Mouse (Mus musculus) kidney, embryonic 14.5 days (tissue): ENCODE results near the gene Mybbp1a. TPM values are rescaled to one million over a fixed set of nuclear protein-coding genes. Genes with fewer than 3 reads are reported as not detected.
A peak's percentile ranks its signal among the peaks of the same experiment; 100 is the strongest.

Experiments
- ATAC-seq: fragments of 200-750 bp; cut with Nextera tagmentation; 2 replicates; pipeline ENCODE4 v1.8.0; 2017; ENCODE audit warnings: moderate number of reproducible peaks, mild to moderate bottlenecking, moderate TSS enrichment, moderate library complexity; ENCODE audit not compliant: low FRiP score, low TSS enrichment
- H3K27ac ChIP-seq: fragments of 300-500 bp; sonication (generic); 2 replicates; pipeline ENCODE4 v1.5.1; 2014; ENCODE audit warnings: low read depth, mild to moderate bottlenecking, low read length, moderate library complexity, mixed read lengths
- H3K27me3 ChIP-seq: fragments of 300-500 bp; sonication (generic); 2 replicates; pipeline ENCODE4 v1.6.1; 2014; ENCODE audit warnings: mild to moderate bottlenecking, low read length; ENCODE audit not compliant: control insufficient read depth, insufficient read depth
- H3K36me3 ChIP-seq: fragments of 300-500 bp; sonication (generic); 2 replicates; pipeline ENCODE4 v1.6.1; 2014; ENCODE audit warnings: low read length, mixed read lengths; ENCODE audit not compliant: control insufficient read depth, insufficient read depth
- H3K4me1 ChIP-seq: fragments of 300-500 bp; sonication (generic); 2 replicates; pipeline ENCODE4 v1.6.1; 2014; ENCODE audit warnings: low read length, mixed read lengths; ENCODE audit not compliant: control insufficient read depth, insufficient read depth
- H3K4me2 ChIP-seq: fragments of 300-500 bp; sonication (generic); replicated peaks from 2 replicates; pipeline ENCODE4 v1.6.1; 2014; ENCODE audit warnings: low read depth, mild to moderate bottlenecking, low read length
- H3K4me3 ChIP-seq: fragments of 300-500 bp; sonication (generic); 2 replicates; pipeline ENCODE4 v1.5.1; 2014; ENCODE audit warnings: mild to moderate bottlenecking, low read length
- H3K9ac ChIP-seq: fragments of 300-500 bp; sonication (generic); 2 replicates; pipeline ENCODE4 v1.6.1; 2014; ENCODE audit warnings: low read depth, mild to moderate bottlenecking, low read length, moderate library complexity
- H3K9me3 ChIP-seq: fragments of 300-500 bp; sonication (generic); 2 replicates; pipeline ENCODE4 v1.6.1; 2016; ENCODE audit warnings: low read length; ENCODE audit not compliant: control insufficient read depth
- WGBS: fragments of 180-500 bp; shearing (Covaris S2); extraction: QIAGEN DNeasy Blood & Tissue Kit; methylation state at CpG from one replicate; pipeline ENCODE4 v1.1.7; 2014; 5-methylcytosine and 5-hydroxymethylcytosine counted together
- polyA plus RNA-seq: library from polyadenylated mRNA; unstranded; fragments of >200 nt; fragmentation: Nextera tagmentation; extraction: Ambion mirVana; gene quantifications from 2 replicates; pipeline ENCODE4 v1.2.1, GENCODE M21; 2014

Gene Mybbp1a
- polyA plus RNA-seq, 1 experiment from 2014 or later = 173 TPM

DNA sequence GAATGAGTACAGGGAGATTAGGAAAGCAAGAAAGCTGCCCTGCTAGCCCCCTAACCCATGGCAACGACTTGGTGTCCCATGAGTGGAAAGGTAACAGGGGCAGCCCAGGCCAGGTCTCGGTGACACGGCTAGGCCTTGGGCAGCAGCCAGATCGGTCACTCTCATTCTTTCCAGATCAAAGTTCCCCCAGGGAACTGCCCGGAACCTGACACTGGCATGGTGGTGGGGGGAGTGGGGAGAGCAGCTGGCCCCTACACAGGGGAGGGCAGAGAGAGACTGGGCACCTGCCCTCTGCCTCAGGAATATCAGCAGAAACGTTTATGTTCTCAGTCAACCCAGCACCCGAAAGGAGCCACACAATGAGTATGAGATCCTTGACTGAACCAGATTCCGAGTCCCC is 22.9 kb upstream of the Mybbp1a start:
- Histone ChIP-seq H3K36me3 (no peaks in the 10 kb centered on the region), H3K9ac (no peak overlapping the region), H3K9me3 (no peaks in the 10 kb centered on the region), H3K4me3 (no peak overlapping the region), H3K27me3 (no peaks in the 10 kb centered on the region), H3K27ac (no peak overlapping the region), H3K4me1 (peaks cover 19% of the 10 kb centered on the region; the same call in 1 of the 2 replicates), H3K4me2 (no peak overlapping the region)
- ATAC-seq = no peak
- WGBS = 29% methylated on average over 8 of the region's 8 CpGs

DNA sequence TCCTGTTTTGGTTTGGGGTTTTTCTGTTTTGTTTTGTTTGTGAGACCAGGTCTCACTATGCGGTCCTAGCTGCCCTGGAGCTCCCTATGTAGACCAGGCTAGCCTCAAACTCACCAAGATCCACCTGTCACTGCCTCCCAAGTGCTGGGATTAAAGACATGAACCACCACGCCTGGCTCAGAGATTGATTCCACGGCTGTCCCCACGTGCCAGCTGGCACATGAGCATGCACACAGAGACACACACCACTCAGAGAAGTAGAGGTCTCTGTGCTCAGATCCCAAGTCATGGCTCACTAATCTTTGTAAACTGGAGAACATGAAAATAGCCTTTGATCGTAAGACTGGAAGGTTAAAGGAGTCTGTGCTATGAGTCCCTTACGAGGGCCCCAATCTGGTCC is 22.1 kb upstream of the Mybbp1a start:
- ATAC-seq = no peak
- no peak overlapping the region for H3K27ac ChIP-seq
- no peak overlapping the region for H3K4me3 ChIP-seq
- H3K36me3 ChIP-seq = no peaks in the 10 kb centered on the region
- no peak overlapping the region for H3K9ac ChIP-seq
- no peaks in the 10 kb centered on the region for H3K27me3 ChIP-seq
- H3K9me3 ChIP-seq = no peaks in the 10 kb centered on the region
- WGBS = 59% methylated on average over 6 of the region's 6 CpGs
- H3K4me2 ChIP-seq = no peak overlapping the region
- peaks cover 16% of the 10 kb centered on the region; the same call in 1 of the 2 replicates for H3K4me1 ChIP-seq

DNA sequence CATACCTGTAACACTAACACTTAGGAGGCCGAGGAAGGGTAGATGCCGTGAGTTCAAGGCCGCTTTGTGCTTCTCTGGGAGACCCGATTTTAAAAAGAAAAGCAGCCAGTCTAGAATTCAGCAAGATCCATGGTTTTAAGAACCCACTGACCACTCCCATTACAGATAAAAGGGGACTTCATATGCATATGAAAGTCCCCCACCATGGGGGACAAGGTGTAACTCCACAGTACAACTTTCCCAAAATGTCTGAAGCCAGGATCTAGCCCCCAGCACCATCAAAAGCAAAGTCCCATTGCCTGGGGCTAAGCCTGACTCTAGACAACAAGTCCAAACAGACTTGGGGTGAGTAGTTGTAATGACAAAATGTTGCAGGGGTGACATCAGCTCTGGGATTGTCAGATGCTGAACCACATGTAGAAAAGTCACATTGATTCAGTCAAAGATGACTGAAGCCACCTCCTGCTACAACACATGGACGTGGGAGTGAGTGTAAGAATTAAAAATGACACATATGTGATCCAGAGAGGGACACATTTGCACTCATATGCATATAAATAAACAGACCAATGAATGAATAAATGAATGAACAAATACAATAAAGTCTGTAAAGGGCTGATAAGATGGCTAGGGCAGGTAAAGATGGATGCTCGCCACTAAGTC is 20.6 kb upstream of the Mybbp1a start:
- WGBS = 86% methylated on average over 6 of the region's 6 CpGs
- no peak for ATAC-seq

DNA sequence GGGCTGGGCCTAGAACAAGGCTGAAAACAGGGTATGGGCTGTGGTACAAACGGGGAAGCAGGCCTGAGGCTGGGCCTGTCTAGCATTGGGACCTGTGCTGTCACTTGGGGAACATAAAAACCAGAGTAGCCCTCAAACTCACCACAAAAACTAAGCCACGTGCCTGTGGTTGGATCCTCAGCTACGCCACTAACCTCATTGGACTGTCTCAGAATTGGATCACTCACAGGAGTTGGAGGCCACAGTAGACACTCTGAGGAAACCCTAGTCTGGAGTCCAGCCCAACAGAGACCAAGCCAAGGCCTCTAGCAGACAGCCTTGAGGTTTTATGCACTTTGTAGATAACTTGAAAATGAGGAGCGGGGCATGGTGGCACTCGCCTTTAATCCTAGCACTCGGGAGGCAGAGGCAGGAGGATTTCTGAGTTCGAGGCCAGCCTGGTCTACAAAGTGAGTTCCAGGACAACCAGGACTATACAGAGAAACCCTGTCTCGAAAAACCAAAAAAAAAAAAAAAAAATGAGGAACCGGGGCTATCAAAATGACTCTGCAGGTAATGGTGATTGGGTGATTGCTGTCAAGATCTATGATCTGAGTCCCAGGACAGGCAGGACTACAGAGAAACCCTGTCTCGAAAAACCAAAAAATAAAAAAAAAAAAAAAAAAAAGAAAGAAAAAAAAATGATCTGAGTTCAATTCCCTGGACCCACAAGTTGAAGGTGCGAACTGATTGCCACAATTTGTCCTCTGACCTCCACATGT is 19.5 kb upstream of the Mybbp1a start:
- Histone ChIP-seq H3K36me3 (no peaks in the 10 kb centered on the region), H3K9me3 (no peaks in the 10 kb centered on the region), H3K4me2 (no peak overlapping the region), H3K27me3 (no peaks in the 10 kb centered on the region), H3K4me3 (no peak overlapping the region), H3K27ac (no peak overlapping the region), H3K9ac (no peak overlapping the region), H3K4me1 (peaks cover 10% of the 10 kb centered on the region; the same call in 1 of the 2 replicates)
- 91% methylated on average over 11 of the region's 11 CpGs for WGBS
- ATAC-seq = no peak

More for the DNA sequence above, 20.6 kb upstream of the Mybbp1a start:
- no peaks in the 10 kb centered on the region for H3K9me3 ChIP-seq
- H3K27ac ChIP-seq = no peak overlapping the region
- H3K36me3 ChIP-seq = no peaks in the 10 kb centered on the region
- peaks cover 10% of the 10 kb centered on the region; the same call in 1 of the 2 replicates for H3K4me1 ChIP-seq
- H3K4me3 ChIP-seq = no peak overlapping the region
- H3K27me3 ChIP-seq = no peaks in the 10 kb centered on the region
- H3K9ac ChIP-seq = no peak overlapping the region
- no peak overlapping the region for H3K4me2 ChIP-seq

DNA sequence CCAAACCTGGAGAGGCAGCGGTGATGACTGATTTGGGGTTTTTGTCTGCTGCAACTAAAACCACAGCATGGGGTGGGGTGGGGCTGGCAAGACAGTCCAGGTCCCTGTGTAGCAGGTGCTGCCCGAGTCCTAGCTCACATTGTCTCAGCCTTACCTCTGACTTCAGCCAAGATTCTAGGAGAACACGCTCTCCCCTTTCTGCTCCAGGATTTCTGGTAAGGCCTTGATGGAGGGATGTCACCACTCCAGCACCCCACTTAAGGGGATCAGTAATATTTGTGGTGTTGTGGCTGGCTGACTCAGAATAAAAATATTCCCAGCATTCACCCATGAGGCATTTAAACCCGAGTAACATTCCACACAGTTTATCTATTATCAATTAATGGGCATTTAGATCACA is 17.5 kb upstream of the Mybbp1a start:
- Histone ChIP-seq H3K4me1 (no peaks in the 10 kb centered on the region), H3K9me3 (no peaks in the 10 kb centered on the region), H3K9ac (no peak overlapping the region), H3K36me3 (no peaks in the 10 kb centered on the region), H3K4me2 (no peak overlapping the region), H3K27ac (no peak overlapping the region), H3K4me3 (no peak overlapping the region), H3K27me3 (no peaks in the 10 kb centered on the region)
- ATAC-seq = no peak
- WGBS = 88% methylated on average over 4 of the region's 4 CpGs

DNA sequence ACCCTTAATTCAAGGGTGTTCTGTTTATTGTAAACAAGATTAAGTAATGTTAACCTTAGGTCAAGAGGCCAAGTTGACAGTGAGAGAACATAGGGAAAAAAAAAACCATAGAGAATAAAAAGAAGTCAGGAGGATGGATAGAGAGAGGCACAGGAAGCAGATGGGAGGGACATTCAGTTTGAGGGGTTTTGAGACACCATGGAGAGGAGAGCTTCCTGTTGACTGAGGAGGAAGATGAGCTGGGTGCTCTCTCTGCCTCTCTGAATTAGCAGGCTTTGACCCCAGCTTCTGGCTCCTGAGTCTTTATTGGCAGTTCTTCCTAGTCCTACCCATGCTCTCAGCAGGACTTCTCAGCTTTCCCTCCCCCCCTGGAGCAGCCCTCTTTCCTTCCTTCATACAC is 16.0 kb upstream of the Mybbp1a start:
- Histone ChIP-seq H3K36me3 (no peaks in the 10 kb centered on the region), H3K9ac (no peak overlapping the region), H3K4me3 (no peak overlapping the region), H3K4me2 (no peak overlapping the region), H3K27ac (no peak overlapping the region), H3K9me3 (no peaks in the 10 kb centered on the region), H3K27me3 (no peaks in the 10 kb centered on the region), H3K4me1 (no peaks in the 10 kb centered on the region)
- no peak for ATAC-seq

DNA sequence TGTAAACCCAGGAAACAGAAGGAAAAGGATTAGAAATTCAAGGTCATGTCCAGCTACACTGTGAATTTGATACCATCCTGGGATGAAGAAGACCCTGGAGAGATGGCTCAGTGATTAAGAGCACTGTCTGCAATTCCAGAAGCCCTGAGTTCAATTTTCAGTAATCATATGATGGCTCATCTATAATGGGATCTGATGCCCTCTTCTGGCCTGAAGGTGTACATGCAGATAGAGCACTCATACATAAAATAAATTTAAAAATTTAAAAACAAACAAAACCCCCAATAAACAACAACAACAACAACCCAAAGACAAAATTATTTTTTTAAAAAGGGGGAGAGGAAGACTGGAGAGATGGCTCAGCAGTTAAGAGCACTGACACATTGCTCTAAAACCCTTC is 14.3 kb upstream of the Mybbp1a start:
- Histone ChIP-seq H3K36me3 (no peaks in the 10 kb centered on the region), H3K4me1 (no peaks in the 10 kb centered on the region), H3K27me3 (no peaks in the 10 kb centered on the region), H3K9ac (no peak overlapping the region), H3K9me3 (no peaks in the 10 kb centered on the region), H3K4me3 (no peak overlapping the region), H3K4me2 (no peak overlapping the region), H3K27ac (no peak overlapping the region)
- no peak for ATAC-seq

DNA sequence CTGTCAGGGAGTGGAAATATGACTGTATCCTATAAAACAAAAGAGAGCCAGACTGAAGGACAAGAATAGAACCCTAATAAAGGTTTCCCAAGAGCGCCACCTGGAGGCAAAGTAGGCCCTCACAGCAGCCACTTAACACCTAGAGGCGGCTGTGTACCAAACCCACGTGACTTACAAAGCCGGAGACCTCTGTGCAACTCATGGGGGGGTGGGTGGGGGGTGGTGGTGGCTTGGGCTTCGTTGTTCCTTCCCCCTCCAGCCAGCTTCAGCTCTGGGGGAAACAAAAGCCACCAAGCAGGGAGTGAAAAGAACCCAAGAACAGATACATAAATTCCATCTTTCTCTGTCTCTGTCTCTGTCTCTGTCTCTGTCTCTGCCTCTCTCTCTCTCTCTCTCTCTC is 12.5 kb upstream of the Mybbp1a start:
- Histone ChIP-seq H3K4me3 (no peak overlapping the region), H3K4me1 (no peaks in the 10 kb centered on the region), H3K27ac (no peak overlapping the region), H3K36me3 (no peaks in the 10 kb centered on the region), H3K27me3 (no peaks in the 10 kb centered on the region), H3K9ac (no peak overlapping the region), H3K4me2 (no peak overlapping the region), H3K9me3 (no peaks in the 10 kb centered on the region)
- WGBS = 0% methylated on average over 5 of the region's 5 CpGs
- ATAC-seq = peak; percentile 43; the same call in 1 of the 2 replicates

DNA sequence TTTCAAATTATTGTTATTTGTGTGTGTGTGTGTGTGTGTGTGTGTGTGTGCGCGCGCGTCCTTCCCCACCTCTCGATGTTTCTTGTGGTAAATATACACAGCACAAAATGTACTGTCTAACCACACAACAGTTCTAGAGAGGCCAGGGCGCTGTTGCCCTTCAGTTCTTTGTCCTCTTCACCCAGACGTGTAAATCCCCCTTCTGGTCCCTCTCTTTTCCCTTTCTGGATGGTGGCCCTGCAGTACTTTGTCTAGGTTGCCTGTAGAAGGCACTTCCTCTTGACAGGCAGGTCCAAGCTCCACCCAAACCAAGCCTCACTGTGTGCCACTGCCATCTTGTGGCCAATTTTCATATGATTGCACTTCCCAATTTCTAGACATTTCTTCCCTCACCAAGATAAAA is 11.9 kb upstream of the Mybbp1a start:
- no peak overlapping the region for H3K4me2 ChIP-seq
- H3K27me3 ChIP-seq = no peaks in the 10 kb centered on the region
- WGBS = 44% methylated on average over 7 of the region's 7 CpGs
- H3K9me3 ChIP-seq = no peaks in the 10 kb centered on the region
- ATAC-seq = peak; percentile 80
- no peaks in the 10 kb centered on the region for H3K36me3 ChIP-seq
- H3K27ac ChIP-seq = no peak overlapping the region
- H3K4me1 ChIP-seq = no peaks in the 10 kb centered on the region
- no peak overlapping the region for H3K9ac ChIP-seq
- H3K4me3 ChIP-seq = no peak overlapping the region
